26 mouse cellular contexts compared by ENCODE assay signal in genomic region chr9:113438394-113438793, GRCm38 (mm10).
DNase-seq lines count a peak whose midpoint lies in the region; ATAC-seq and TF ChIP-seq lines count a peak whose summit lies in the region.
"Had no signal": no experiment of that assay in that cellular context is flagged by ENCODE, and none has a peak within 500 bp of the region (broad histone marks: within the 10 kb centered on the region; RNA-seq: fewer than 3 reads in every experiment).

No protein-coding gene starts in this region.

- no peaks in the 10 kb centered on the region for H3K36me3 ChIP-seq in forebrain, embryonic 16.5 days (ENCODE audit: control insufficient read depth, insufficient read depth)
- H3K36me3 ChIP-seq in forebrain, embryonic 13.5 days (ENCODE audit: poor library complexity, severe bottlenecking), result no peaks in the 10 kb centered on the region
- H3K36me3 ChIP-seq in lung, embryonic 14.5 days (ENCODE audit: insufficient read depth), result no peaks in the 10 kb centered on the region
- H3K36me3 ChIP-seq: embryonic facial prominence, embryonic 10.5 days; embryonic facial prominence, embryonic 15.5 days; hindbrain, embryonic 10.5 days; limb, embryonic 12.5 days; liver, embryonic 15.5 days; lung, embryonic 15.5 days; neural tube, embryonic 13.5 days had no signal

- H3K9ac ChIP-seq in forebrain, embryonic 16.5 days (replicated peaks; ENCODE audit: low read depth, low read length), result no peak overlapping the region
- no peak overlapping the region for H3K9ac ChIP-seq in forebrain, embryonic 13.5 days
- H3K9ac ChIP-seq in lung, embryonic 14.5 days, result no peak overlapping the region
- H3K9ac ChIP-seq: embryonic facial prominence, embryonic 15.5 days; limb, embryonic 12.5 days; liver, embryonic 15.5 days; lung, embryonic 15.5 days; neural tube, embryonic 13.5 days had no signal

- H3K9me3 ChIP-seq in forebrain, embryonic 16.5 days (ENCODE audit: control insufficient read depth, low read length), result no peaks in the 10 kb centered on the region
- H3K9me3 ChIP-seq in forebrain, embryonic 13.5 days (replicated peaks), result no peaks in the 10 kb centered on the region
- H3K9me3 ChIP-seq in lung, embryonic 14.5 days (ENCODE audit: low read depth, low read length), result no peaks in the 10 kb centered on the region
- H3K9me3 ChIP-seq: embryonic facial prominence, embryonic 10.5 days; embryonic facial prominence, embryonic 15.5 days; hindbrain, embryonic 10.5 days; limb, embryonic 12.5 days; liver, embryonic 15.5 days; lung, embryonic 15.5 days; neural tube, embryonic 13.5 days had no signal

- H3K4me3 ChIP-seq in forebrain, embryonic 16.5 days (replicated peaks; ENCODE audit: low read length), result no peak overlapping the region
- H3K4me3 ChIP-seq in forebrain, embryonic 13.5 days, result no peak overlapping the region
- H3K4me3 ChIP-seq in lung, embryonic 14.5 days (ENCODE audit: low read depth, low read length), result no peak overlapping the region
- H3K4me3 ChIP-seq: embryonic facial prominence, embryonic 10.5 days; embryonic facial prominence, embryonic 15.5 days; hindbrain, embryonic 10.5 days; limb, embryonic 12.5 days; liver, embryonic 15.5 days; lung, embryonic 15.5 days; neural tube, embryonic 13.5 days had no signal

- no peaks in the 10 kb centered on the region for H3K27me3 ChIP-seq in forebrain, embryonic 16.5 days (replicated peaks; ENCODE audit: control insufficient read depth, insufficient read depth, low read length)
- H3K27me3 ChIP-seq in forebrain, embryonic 13.5 days, result no peaks in the 10 kb centered on the region
- H3K27me3 ChIP-seq in lung, embryonic 14.5 days (ENCODE audit: insufficient read depth, low read length), result no peaks in the 10 kb centered on the region
- H3K27me3 ChIP-seq: embryonic facial prominence, embryonic 15.5 days; liver, embryonic 15.5 days; lung, embryonic 15.5 days; neural tube, embryonic 13.5 days; Patski had no signal

- H3K27ac ChIP-seq in forebrain, embryonic 16.5 days (ENCODE audit: low read length), result peak overlapping the region; percentile 49; the same call in 1 of the 2 replicates
- H3K27ac ChIP-seq in forebrain, embryonic 13.5 days, result no peak overlapping the region
- no peak overlapping the region for H3K27ac ChIP-seq in lung, embryonic 14.5 days (ENCODE audit: low read depth)
- H3K27ac ChIP-seq: embryonic facial prominence, embryonic 10.5 days; embryonic facial prominence, embryonic 15.5 days; hindbrain, embryonic 10.5 days; limb, embryonic 12.5 days; liver, embryonic 15.5 days; lung, embryonic 15.5 days; neural tube, embryonic 13.5 days had no signal

- 0 out of 2 replicates have a peak, but pooled peaks cover 3% of the 10 kb centered on the region for H3K4me1 ChIP-seq in forebrain, embryonic 16.5 days (replicated peaks; ENCODE audit: control insufficient read depth, insufficient read depth, low read length)
- no peaks in the 10 kb centered on the region for H3K4me1 ChIP-seq in forebrain, embryonic 13.5 days
- no peaks in the 10 kb centered on the region for H3K4me1 ChIP-seq in lung, embryonic 14.5 days (ENCODE audit: insufficient read depth)
- H3K4me1 ChIP-seq: embryonic facial prominence, embryonic 10.5 days; embryonic facial prominence, embryonic 15.5 days; hindbrain, embryonic 10.5 days; liver, embryonic 15.5 days; lung, embryonic 15.5 days had no signal

- TF ChIP-seq CTCF in lung, embryonic 14.5 days (IDR thresholded peaks at IDR 0.05; ENCODE audit: low read depth), result no peak

- WGBS in forebrain, embryonic 16.5 days, result 48% methylated on average over 7 of the region's 7 CpGs
- WGBS in forebrain, embryonic 13.5 days, result 56% methylated on average over 7 of the region's 7 CpGs
- WGBS in lung, embryonic 14.5 days, result 49% methylated on average over 7 of the region's 7 CpGs

- ATAC-seq in forebrain, embryonic 16.5 days, result 0 out of 2 replicates have a peak, but pooled peaks have one; percentile 47
- ATAC-seq in forebrain, embryonic 13.5 days, result no peak
- ATAC-seq in lung, embryonic 14.5 days (ENCODE audit: insufficient read depth), result no peak
- ATAC-seq: intestine, postnatal 0 days; Patski had no signal

- peak; percentile 45 for DNase-seq in lung, embryonic 14.5 days
- no peak for DNase-seq in lung, postnatal 25 days (ENCODE audit: low spot score)
- peak; percentile 66 for DNase-seq in brain, adult 2 months (ENCODE audit: low read depth, low spot score)
- DNase-seq in telencephalon, adult 2 months (ENCODE audit: low read depth, low spot score), result peak; percentile 49
- DNase-seq in thymus, adult 18-20 months, result no peak
- DNase-seq: adrenal gland, postnatal 25 days; cerebellum, adult 2 months; cerebellum, postnatal 14 days; gastrocnemius, postnatal 14 days; heart, postnatal 14 days; kidney, adult 9 months; kidney, postnatal 10 days; layer of hippocampus, adult 9-11 months; lung, postnatal 36 days; thymus, postnatal 36 days had no signal

- no peak overlapping the region for H3K4me2 ChIP-seq in forebrain, embryonic 16.5 days (ENCODE audit: low read length)
- H3K4me2 ChIP-seq in forebrain, embryonic 13.5 days, result no peak overlapping the region
- H3K4me2 ChIP-seq in lung, embryonic 14.5 days, result no peak overlapping the region
- H3K4me2 ChIP-seq: embryonic facial prominence, embryonic 15.5 days; limb, embryonic 12.5 days; liver, embryonic 15.5 days; lung, embryonic 15.5 days; neural tube, embryonic 13.5 days had no signal

Comparison
In these comparisons a context has a peak if more than half of its experiments do, and no peak if none do; other contexts are left out.
1. DNase-seq: peak in lung, embryonic 14.5 days (single experiment), brain, adult 2 months (single experiment) and telencephalon, adult 2 months (single experiment); none in lung, postnatal 25 days (single experiment) and thymus, adult 18-20 months (0 of 2).